Mouse (Mus musculus): ENCODE measurements at regions not wholly inside any gene's neighbourhood (a gene's known extent, or its start where the extent isn't known, plus 50 kb on each side); places are given as distances from the start of the nearest gene placed in this dataset.
A peak's percentile ranks its signal among the peaks of the same experiment; 100 is the strongest.

DNA sequence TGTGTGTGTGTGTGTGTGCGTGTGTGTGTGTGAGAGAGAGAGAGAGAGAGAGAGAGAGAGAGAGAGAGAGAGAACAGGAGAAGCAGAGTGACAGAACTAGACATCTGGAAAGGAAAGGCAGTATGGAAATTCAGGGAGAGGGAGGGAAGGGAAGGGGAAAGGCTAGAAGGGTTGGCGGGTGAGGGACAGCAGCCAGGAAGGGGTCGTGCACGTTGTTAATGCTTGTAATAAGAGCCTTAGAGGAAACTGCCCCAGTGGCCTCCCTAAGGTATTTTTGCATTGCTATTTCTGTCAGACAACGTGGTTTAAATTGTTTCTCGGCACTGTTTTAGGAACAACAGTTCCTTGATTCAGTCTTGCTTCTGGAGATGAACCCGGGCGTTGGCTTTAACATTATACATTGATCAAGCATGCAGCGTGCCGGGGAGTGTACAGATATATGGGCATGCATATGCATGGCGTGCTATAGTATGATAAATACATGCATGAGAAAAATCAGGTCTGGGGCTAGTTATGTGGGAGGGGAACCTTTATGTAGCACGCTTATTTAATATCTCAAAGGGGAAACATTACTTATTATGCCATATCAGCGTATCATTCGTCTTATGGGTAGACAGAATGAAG lies 52.6 kb upstream of the Ptgfrn start:
- no peak for DNase-seq (ENCODE audit: low read depth, low spot score)

- peak; percentile 35 for DNase-seq (ENCODE audit: low read depth, low spot score)
Measured at GRCm38 (mm10) chr3:101161941-101162531, 52.0 kb upstream of the Ptgfrn start.

- no peak for DNase-seq (ENCODE audit: low read depth, low spot score)
Measured at GRCm38 (mm10) chr3:101161421-101161940, 51.4 kb upstream of the Ptgfrn start.
